Mouse (Mus musculus) frontal cortex, postnatal 36 days (tissue): ENCODE data around the gene Stab2.

Experiments used
- DNase-seq, 2 experiments: peaks; one replicate each; pipeline ENCODE4 v3.0.0; 2022; ENCODE audit warnings: low spot score in 2 of 2

The Stab2 gene

DNA sequence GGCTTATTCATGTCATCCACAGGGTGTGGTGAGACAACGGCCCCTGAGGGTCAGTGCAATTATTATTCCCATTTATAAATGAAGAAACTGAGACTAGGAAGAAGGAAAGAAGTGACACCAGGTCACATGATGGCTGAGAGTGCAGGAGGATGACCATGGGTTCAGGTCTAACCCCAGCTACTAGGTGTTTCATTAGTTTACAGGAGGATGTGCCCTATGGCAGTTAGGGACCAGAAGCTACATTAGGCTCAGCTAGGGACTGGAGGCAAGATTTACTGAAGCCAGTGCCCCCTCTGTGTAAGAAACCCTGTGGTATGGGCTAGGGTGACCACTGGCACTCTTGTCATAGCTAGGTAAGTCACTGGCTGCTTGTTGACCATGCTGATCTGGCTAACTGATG lies 116.8 kb downstream of the Stab2 start:
- DNase-seq, result no peak

DNA sequence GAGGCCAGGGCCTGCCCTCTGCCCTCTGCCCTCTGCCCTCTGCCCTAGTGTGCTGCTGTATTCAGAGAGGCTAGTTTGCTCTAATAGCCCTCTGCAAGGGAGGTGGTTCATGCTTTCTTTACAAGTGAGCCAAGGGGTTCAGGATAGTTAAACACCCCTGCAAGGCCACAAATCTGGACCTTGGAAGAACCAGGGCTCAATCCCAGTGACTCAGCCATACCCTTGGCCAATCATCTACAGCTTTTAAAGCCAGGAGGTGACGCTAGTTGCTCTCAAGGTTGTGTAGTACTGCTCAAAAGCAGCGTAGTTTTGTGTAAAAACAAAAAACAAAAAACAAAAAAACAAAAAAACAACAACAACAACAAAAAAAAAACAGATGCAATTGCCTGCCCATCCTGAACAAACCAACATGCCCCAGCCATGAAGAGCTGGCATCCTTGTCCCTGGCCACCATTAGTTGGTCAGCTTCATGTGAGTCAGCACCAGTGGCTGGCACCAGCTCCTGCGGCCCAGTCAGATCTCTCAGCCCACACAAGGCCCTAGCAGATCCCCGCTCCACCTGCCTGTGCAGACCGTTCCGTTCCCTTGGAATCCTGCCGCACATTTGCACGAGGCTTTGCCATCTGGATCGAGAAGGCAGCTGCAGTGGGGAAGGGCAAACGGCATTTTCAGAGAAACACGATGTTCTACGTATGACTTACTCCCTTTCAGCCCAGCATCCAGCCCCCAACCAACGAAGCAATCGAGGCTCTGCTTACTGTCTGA lies 117.5 kb downstream of the Stab2 start:
- peak; percentile 66 to 72 for DNase-seq

DNA sequence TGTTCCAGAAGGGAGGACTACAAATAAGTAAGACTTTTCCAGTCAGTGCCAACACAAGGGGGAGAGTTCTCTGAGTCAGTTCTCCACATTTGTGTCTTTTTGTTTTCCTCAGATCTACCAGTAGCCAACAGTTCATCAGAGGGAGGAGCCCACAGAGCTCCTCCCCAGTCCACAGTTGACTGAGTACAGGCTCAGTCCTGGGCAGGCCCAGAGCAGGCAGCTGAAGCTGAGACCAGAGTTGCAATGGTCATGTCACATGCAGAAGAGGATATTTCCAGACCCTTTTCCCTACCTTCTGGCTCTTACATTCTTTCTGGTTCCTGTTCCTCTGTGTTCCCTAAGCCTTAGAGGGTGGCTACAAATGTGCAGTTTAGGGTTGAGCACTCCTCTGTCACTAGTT lies 118.4 kb downstream of the Stab2 start:
- no peak for DNase-seq

DNA sequence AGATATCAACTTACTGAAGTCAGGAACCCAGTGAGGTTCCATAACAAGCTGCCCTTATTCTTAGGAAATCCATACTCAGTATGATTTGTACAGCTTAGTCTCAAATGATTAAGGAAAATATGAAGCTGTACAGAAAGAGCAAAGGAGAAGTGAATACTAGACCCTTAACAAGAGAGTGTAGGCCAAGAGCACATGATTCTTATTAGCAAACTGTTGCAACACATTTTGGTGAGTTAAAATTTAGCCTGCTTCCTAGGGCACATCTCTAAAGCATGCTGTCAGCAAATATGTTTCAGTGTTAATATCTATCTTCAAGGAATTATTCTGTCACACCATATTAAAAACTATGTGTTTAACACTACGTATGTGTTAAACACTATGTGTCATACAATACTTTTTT lies 121.4 kb downstream of the Stab2 start:
- no peak for DNase-seq

DNA sequence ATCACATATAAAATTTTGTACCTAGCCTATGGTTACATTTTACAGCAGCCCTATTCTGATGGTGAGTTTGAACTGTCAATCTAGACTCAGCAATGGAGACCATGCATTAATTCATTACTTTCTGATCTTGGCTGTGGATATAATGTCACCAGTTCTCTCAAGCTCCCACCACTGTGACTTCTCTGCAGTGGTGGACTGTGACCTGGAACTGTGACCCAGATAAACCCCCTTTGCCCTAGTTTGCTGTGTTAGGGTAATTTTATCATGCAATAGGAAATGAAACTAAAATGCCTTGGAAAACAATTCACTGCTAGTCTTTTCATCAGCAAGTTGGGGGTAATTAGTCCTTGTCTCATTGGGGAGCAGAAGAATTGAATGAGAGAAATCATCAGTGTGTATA lies 126.4 kb downstream of the Stab2 start:
- DNase-seq, result no peak

DNA sequence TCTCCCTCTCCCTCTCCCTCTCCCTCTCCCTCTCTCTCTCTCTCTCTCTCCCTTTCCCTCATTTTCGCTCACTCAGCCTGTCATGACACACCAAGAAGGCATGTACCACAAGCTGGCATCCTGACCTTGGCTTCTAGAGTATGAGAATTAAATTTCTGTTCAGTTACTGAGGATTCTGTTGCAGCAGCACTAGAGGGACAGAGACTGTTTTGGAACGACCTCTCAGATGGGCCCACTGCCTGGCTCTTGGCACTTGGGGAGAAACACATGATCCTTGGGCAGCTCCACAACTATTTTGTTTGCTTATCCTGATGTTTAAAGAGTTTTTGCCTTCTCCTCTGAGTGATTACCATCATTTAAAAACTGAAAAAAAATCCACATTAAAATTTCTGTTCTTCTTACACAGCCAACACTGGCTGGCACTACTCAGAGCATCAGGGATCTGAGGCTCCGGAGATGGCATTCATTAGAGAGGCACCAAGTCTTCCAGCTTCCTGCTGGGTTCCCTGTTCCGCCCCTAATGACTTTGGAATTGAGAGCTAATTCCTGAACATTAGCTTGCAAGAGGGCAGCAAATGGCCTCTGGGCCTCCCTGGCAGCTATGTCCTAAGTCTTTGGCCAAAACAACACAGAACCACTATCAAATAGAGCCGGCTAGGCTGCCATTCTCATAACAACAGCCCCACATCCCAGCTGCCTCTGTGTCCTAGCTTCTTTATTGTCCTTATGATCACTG lies 127.6 kb downstream of the Stab2 start:
- DNase-seq, result no peak

DNA sequence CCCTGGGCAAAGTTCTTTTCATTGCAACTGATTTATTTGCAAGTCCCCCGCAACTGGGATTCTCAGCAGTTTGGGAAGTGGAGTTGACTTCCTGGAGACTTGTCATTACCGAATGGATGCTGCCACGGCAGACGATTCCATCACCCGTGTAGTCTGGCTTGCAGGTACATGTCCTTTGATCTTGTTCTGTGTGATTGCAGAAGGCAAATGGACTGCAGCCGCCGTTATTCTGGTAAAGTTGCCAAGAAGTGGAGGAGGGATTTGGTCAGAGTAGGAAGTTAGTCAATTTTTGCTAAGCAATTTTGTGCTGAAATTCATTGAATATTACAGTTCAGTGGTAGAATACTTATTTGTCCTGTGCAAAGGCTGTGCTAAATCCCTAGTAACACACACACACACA lies 129.1 kb downstream of the Stab2 start:
- DNase-seq, result no peak

DNA sequence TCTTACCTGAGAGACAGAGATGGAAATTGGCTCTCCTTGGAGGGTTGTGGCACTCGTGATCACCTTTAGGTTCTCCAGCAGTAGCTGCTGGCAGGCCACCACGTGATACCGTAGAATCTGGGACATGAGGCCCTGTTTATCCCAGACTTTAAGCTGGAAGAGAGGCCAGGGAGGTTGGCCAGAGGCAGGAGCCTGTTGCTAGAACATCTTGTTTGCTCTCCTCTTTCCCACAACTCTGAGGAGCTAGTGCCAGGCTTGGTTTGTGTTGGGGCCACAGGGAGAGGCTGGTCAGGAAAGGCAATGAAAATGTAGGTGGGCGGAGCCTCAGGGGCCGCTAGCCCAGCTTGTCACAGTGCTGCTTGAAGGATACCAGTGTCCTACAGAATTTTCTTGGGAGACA lies 135.2 kb downstream of the Stab2 start:
- no peak for DNase-seq

DNA sequence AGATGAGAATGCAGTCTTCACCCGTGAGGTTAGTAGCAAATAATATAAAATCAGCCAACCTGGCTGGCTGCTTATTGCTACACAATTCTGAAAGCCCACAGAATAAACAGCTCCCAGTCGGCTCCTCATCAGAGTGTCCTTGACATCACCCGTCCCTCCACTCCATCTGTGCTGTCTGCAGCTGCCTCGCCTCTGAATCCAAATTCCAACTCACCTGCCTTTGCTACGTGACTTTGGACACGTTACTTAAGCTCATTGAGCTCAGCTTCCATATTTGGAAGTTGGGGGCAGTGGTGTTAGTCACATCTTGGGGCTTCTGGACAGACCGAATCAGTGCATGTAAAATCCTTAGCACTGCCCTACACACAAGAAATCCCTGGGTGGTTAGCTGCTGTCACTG lies 135.7 kb downstream of the Stab2 start:
- DNase-seq, result no peak

DNA sequence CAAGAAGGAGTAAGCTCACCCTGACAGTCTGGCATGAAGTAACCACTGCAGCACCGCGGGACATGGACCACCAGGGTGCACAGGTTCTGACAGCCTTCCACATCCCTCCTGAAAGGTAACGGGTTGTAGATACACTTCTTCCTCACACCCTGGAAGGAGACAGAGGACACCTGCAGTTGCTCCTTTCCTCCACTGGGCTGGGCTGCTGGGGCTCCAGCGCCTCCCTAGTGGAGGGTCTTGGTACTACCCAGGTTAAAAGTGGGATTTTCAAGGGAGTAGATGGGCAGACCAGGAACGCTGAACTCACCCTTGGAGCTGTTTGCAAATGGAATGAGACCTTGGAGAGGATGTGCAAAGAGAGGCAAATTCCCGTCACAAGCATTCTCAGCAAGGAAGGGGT lies 144.4 kb downstream of the Stab2 start:
- no peak for DNase-seq

DNA sequence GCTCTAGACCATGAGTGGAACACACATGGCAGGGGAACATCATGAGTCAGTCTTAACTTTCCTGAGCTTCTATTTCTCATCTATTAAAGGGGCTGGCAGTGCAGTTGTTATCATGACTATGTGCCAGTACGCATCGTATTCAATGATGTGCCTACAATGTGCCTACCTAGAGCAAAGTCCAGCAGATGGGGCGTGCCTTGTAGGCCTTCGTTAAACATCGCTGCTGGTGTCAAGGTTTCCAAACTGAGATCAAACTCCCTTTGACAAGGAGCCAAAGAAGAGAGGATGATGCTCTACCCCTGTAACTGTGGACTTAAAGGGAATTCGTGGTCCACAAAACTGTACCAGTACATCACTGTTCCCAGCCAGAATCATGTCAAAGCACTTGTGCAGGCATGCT lies 145.3 kb downstream of the Stab2 start:
- no peak for DNase-seq

DNA sequence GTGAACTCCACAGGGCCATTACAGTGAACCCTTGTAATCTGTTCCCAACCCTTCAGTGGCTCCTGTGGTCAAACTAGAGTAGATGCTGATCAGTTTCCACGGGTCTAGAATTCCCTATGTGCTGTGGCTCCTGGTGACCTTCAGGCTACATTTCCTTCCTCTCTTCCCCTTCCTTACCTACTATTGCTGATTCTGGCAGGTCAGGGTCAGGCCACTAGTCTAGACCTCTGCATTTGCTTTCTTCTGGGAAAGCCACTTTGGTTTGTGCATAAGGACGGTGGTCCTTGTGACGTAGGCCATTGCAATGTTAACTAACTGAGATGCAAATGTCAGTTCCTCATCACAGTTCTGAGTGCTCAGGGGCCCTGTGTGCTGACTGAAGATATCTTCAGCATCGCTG lies 147.4 kb downstream of the Stab2 start:
- DNase-seq, result no peak

DNA sequence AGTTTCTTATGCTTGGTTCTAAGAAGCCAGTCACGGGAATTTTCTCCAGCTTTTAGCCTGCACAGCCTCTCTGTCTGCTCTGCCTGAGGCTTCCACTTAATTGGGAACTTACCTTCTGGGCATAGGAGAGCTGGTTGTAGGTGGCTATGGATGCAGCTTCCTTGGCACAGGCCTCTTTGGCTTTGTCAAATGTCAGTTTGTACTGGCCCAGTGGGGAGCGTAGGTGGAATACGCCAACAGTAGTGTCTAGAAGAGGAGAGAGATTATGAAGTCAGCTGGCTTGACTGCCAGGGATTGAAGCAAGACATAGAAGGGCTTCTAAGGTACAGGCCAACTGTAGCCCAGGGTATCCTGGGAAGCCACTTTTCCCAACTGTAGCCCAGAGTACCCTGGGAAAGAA lies 154.4 kb downstream of the Stab2 start:
- no peak for DNase-seq

DNA sequence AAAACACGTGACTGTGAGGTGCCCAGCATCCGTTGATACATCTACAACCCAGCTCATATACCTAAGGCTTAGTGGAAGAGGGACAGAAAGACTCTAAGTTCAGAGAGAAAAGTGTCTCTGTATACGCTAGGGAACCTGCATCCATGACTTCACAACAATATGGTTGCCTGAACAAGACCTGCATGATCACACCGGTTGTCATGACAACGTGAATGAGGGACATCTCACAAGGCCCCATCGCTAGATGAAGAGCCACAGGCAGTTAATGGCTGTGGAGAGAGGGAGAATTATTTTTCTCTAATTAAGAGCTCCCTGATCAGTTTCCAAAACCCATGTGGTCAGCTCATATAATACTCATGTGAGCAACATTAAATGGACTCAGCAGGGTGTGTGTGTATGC lies 155.7 kb downstream of the Stab2 start:
- no peak for DNase-seq

DNA sequence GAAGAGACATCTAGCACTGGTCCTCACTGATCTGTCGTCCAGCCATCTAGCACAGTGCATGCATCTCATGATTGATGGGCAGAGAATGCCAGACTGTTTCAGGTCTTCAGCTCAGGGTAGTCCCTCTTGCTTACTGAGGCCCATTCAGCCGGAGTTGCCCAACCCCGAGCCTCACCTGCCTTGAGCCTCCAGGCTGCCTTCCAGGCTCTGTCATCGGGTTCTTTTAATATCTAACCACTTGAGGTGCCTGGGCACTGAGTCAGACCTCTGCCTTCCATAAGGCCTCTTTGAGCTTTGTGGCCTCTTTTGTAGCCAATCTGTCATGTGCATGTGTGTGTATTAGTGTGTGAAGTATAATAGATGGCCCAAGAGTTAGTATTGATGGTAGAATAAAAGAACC lies 158.3 kb downstream of the Stab2 start:
- no peak for DNase-seq

DNA sequence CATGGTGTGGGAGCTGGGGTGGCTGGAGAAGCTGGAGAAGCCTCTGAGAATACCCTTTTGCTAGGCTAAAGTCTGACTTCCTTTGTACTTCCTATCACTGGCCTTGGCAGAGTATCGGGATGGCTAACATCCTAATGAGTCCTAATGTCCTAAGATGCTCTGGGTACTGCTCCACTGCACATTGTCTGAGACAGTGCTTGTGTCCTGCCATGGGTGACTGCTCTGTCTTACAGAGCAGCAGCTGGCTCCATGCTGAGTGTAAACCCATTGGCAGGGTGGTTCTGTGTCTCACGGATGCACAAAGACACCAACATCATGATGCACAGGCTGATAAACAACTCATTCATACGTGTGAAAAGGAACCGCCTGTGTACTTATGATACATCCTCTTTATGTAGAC lies 158.7 kb downstream of the Stab2 start:
- no peak for DNase-seq

DNA sequence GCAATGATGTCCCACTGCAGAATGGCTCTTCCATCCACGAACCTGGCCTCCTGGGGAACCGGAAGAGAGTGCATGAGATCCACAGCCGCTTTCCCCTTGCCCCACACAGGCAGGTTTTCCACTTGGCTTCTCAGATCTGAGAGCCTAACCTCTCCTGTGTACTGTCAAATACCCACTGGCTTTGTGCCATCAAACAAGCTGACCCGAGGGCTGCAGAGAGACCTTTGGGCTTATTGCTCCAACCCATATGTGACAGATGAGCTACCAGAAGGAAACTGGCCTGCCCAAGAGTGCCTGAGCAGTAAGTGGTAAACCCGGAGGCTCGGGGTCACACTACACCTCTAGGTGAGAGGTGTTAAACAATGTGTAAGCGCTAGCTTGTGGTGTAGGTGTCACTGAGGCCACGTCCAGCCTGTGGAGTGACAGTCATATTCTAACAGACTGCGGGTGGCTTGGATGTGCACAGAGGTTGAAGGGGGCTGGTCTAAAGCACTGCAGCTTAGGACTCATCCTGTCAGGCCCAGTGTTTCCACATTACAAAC lies 160.8 kb downstream of the Stab2 start:
- DNase-seq, result no peak

DNA sequence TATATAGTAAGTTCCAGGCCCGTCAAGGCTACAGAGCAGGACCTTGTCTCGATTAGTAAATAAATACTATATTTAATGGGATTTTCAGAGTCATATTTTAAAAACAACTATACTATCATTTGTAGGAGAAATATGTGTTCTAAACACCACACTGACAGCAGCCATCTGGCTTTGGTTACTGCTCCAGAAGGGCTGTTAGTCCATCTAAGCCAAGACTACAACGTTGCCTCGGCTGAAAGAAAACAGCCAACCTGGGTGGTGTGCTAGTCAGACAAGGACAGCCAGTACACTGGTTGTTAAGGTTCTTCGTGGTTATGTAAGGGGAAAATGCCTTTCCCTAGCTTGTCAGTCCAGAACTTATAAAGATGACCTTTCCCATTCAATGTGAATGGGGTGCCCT lies 165.2 kb downstream of the Stab2 start:
- DNase-seq, result no peak

DNA sequence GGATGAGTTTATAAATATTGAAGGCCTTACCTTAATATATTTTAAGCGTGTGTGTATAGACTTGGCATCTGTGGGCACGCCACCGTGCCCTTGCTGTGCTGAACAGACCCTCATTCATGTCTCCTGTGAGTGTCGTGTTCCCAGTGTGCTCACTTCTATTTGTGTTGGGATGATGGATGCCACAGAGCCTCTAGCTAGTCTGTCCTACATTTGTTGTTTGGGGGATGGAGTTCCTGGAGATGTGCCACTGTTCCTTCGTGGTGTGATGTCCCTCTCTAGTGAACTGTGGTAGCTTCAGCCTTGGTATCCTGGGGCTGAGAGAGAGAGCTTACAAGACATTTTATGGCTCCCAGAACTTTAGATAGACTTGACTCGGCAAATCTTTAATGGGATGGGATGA lies 169.0 kb downstream of the Stab2 start:
- no peak for DNase-seq

DNA sequence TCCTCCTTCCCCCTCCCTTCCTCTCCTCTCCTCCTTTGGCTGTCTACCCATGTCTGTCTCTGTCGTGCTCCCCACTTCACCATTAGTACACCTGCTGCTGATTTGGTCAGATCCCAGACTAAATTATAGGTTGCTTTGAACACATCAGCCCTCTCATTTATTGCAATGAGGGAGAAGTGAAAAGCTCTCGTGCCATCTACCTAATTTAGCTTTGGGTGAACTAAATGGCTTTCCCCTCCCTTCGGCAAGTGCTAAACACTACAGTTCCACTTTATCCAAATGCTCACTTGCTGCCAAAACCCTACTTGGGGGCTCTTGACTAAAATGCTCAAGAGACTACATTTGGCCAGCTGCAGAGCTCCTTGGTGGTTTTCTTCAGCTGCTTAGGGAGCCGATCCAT lies 171.0 kb downstream of the Stab2 start:
- DNase-seq, result no peak

DNA sequence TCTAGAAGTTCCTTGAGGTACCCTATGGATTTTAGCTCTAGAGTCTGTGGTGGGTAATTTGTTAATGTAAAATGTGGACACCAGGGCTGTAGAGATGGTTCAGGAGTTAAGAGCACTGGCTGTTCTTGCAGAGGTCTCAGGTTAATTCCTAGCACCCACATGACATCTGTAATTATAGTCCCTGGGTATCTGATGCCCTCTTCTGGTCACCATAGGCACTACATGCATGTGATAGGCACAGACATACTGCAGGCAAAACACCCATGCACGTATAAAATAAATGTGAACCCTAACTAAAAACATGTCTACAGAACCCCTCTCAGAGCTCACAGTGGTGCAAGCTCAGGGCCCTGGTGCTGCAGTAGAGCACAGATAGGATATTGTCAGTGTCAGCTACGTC lies 178.3 kb downstream of the Stab2 start:
- DNase-seq, result no peak

DNA sequence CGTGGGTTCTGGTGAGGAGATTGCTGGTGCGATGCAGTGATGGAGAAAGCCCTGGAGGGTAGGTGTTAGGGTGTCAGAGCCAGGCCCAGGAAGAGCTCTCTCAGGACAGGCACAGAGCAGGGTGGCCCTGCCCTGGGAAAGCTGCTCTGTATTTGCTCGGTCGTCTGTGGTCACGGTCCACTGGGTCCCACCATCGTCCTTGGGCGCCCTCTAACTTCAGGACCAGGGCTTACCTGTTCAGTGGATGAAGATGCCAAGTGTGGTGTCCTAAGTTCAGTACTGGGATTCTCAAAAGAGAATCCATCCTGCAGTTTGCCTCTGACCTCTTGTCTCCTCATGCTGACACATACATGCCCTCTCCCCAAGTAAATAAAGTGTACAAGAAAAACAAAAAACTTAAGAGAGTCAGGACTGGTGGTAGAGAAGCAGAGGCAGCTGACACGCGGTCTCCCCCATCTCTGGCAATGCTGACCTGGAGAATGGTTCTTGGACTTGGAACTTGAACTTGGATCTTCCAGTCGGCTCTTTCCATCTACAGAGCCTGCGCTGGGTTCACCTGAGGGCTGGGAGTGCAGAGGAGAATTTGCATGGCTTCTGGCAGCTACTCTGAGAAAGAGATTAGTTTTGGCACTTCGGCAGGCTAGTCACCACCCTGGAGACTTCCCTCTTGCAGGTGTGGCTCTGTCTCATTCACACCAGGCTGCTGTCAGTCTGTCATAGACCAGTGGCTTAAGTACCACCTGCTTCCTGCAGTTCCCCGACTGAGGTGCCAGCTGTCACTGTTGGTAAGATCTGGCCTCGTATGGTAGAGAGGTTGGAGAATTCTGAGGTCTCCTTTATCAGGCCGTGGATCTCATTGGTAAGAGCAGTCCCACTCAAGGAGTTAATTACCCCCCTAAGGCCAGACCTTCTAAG lies 179.3 kb downstream of the Stab2 start:
- no peak for DNase-seq
